15 mouse cellular contexts compared by ENCODE assay signal in the genomic region with DNA sequence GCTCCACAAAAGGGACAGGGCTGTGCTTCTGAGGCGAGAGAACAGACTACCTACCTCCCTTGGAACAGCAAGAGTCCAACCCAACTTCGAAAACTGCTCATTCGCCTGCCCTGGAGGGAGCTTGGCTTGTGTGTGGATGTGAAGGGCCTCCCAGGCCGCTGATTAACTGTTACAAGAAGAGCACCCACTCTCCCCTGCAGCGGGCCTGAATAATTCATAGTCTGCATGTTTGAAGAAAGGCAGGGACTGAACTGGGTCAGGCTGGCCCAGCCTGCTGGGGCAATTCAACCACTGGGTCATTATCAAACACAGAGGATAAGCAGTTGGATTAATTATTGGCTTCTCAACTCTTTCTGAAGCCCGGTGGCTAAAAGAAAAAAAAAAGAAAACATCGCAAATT.
DNase-seq lines count a peak whose midpoint lies in the region; ATAC-seq lines count a peak whose summit lies in the region.
"Had no signal": no experiment of that assay in that cellular context is flagged by ENCODE, and none has a peak within 500 bp of the region (broad histone marks: within the 10 kb centered on the region; RNA-seq: fewer than 3 reads in every experiment).

No protein-coding gene starts in this region.

- 57% methylated on average over 7 of the region's 7 CpGs for WGBS in kidney, embryonic 15.5 days
- WGBS in hindbrain, embryonic 14.5 days, result 46% methylated on average over 7 of the region's 7 CpGs
- 29% methylated on average over 7 of the region's 7 CpGs for WGBS in midbrain, embryonic 15.5 days
- WGBS in heart, embryonic 10.5 days, result 68% methylated on average over 7 of the region's 7 CpGs

- no peak overlapping the region for H3K4me3 ChIP-seq in kidney, embryonic 15.5 days (replicated peaks)
- H3K4me3 ChIP-seq in hindbrain, embryonic 14.5 days (replicated peaks; ENCODE audit: low read length), result no peak overlapping the region
- no peak overlapping the region for H3K4me3 ChIP-seq in midbrain, embryonic 15.5 days
- H3K4me3 ChIP-seq in heart, embryonic 10.5 days, result no peak overlapping the region
- H3K4me3 ChIP-seq: erythroblast, embryonic 14.5 days; heart, adult 2 months; limb, embryonic 15.5 days; megakaryocyte, embryonic 14.5 days had no signal

- no peak overlapping the region for H3K4me2 ChIP-seq in kidney, embryonic 15.5 days
- no peak overlapping the region for H3K4me2 ChIP-seq in hindbrain, embryonic 14.5 days (replicated peaks)
- H3K4me2 ChIP-seq in midbrain, embryonic 15.5 days, result no peak overlapping the region
- H3K4me2 ChIP-seq: limb, embryonic 15.5 days had no signal

- no peak for ATAC-seq in kidney, embryonic 15.5 days (replicated peaks; ENCODE audit: low FRiP score)
- no peak for ATAC-seq in hindbrain, embryonic 14.5 days (ENCODE audit: low FRiP score)
- ATAC-seq in midbrain, embryonic 15.5 days (replicated peaks), result peak; percentile 44; the same call in 1 of the 2 replicates

- no peak overlapping the region for H3K9ac ChIP-seq in kidney, embryonic 15.5 days
- H3K9ac ChIP-seq in hindbrain, embryonic 14.5 days, result no peak overlapping the region
- no peak overlapping the region for H3K9ac ChIP-seq in midbrain, embryonic 15.5 days
- H3K9ac ChIP-seq: limb, embryonic 15.5 days had no signal

- no peak overlapping the region for H3K27ac ChIP-seq in kidney, embryonic 15.5 days
- peak overlapping the region; percentile 35; the same call in 1 of the 2 replicates for H3K27ac ChIP-seq in hindbrain, embryonic 14.5 days
- peak overlapping the region; percentile 57 for H3K27ac ChIP-seq in midbrain, embryonic 15.5 days
- H3K27ac ChIP-seq in heart, embryonic 10.5 days, result no peak overlapping the region
- H3K27ac ChIP-seq: heart, adult 2 months; limb, embryonic 15.5 days had no signal

- 0 out of 2 replicates have a peak, but pooled peaks cover 5% of the 10 kb centered on the region for H3K4me1 ChIP-seq in kidney, embryonic 15.5 days
- H3K4me1 ChIP-seq in hindbrain, embryonic 14.5 days (replicated peaks; ENCODE audit: control insufficient read depth, insufficient read depth, low read length), result peaks cover 25% of the 10 kb centered on the region
- H3K4me1 ChIP-seq in midbrain, embryonic 15.5 days, result peaks cover 36% of the 10 kb centered on the region
- H3K4me1 ChIP-seq in heart, embryonic 10.5 days, result peaks cover 6% of the 10 kb centered on the region
- H3K4me1 ChIP-seq: limb, embryonic 15.5 days; megakaryocyte, embryonic 14.5 days had no signal

- H3K9me3 ChIP-seq in kidney, embryonic 15.5 days (replicated peaks), result no peaks in the 10 kb centered on the region
- H3K9me3 ChIP-seq in hindbrain, embryonic 14.5 days (ENCODE audit: control insufficient read depth, low read length), result no peaks in the 10 kb centered on the region
- no peaks in the 10 kb centered on the region for H3K9me3 ChIP-seq in midbrain, embryonic 15.5 days
- no peaks in the 10 kb centered on the region for H3K9me3 ChIP-seq in heart, embryonic 10.5 days
- H3K9me3 ChIP-seq: limb, embryonic 15.5 days had no signal

- peak; percentile 32 for DNase-seq in kidney, adult 18-20 months
- no peak for DNase-seq in hindbrain, embryonic 14.5 days (ENCODE audit: low spot score)
- DNase-seq in kidney, adult 9 months, result peak; percentile 38
- DNase-seq in heart, embryonic 10.5 days (ENCODE audit: low spot score), result no peak
- DNase-seq in urinary bladder, postnatal 10 days (ENCODE audit: low spot score), result no peak
- DNase-seq: gastrocnemius, postnatal 10 days; heart, adult 2 months; lung, postnatal 10 days; thymus, postnatal 36 days had no signal

- peaks cover 8% of the 10 kb centered on the region; the same call in 1 of the 2 replicates for H3K27me3 ChIP-seq in kidney, embryonic 15.5 days
- no peaks in the 10 kb centered on the region for H3K27me3 ChIP-seq in hindbrain, embryonic 14.5 days (ENCODE audit: control insufficient read depth, insufficient read depth, low read length)
- no peaks in the 10 kb centered on the region for H3K27me3 ChIP-seq in midbrain, embryonic 15.5 days (replicated peaks)
- H3K27me3 ChIP-seq in heart, embryonic 10.5 days (ENCODE audit: insufficient read depth, poor library complexity, severe bottlenecking), result peaks cover 15% of the 10 kb centered on the region; the same call in 1 of the 2 replicates
- H3K27me3 ChIP-seq: limb, embryonic 15.5 days had no signal

- no peaks in the 10 kb centered on the region for H3K36me3 ChIP-seq in kidney, embryonic 15.5 days
- no peaks in the 10 kb centered on the region for H3K36me3 ChIP-seq in hindbrain, embryonic 14.5 days (replicated peaks; ENCODE audit: control insufficient read depth, insufficient read depth)
- H3K36me3 ChIP-seq in midbrain, embryonic 15.5 days (replicated peaks), result no peaks in the 10 kb centered on the region
- no peaks in the 10 kb centered on the region for H3K36me3 ChIP-seq in heart, embryonic 10.5 days
- H3K36me3 ChIP-seq: G1E; limb, embryonic 15.5 days had no signal

Comparison
In these comparisons a context has a peak if more than half of its experiments do, and no peak if none do; other contexts are left out.
1. DNase-seq: peak in kidney, adult 18-20 months (single experiment) and kidney, adult 9 months (single experiment); none in hindbrain, embryonic 14.5 days (single experiment), heart, embryonic 10.5 days (single experiment) and urinary bladder, postnatal 10 days (single experiment).
2. H3K27ac ChIP-seq: peak in hindbrain, embryonic 14.5 days (single experiment) and midbrain, embryonic 15.5 days (single experiment); none in kidney, embryonic 15.5 days (single experiment) and heart, embryonic 10.5 days (single experiment).